Mouse (Mus musculus) testis, postnatal 14 days (tissue): ENCODE measurements around the gene Lrig1.
"Not testable (repeated sequence)": the region's sequence is repeated elsewhere in the genome, so short reads cannot be mapped to it uniquely, and the experiment has no call there.

Experiments used
- DNase-seq: peaks from one replicate; pipeline ENCODE4 v3.0.0; 2021; ENCODE audit warnings: low spot score

The Lrig1 gene

DNA sequence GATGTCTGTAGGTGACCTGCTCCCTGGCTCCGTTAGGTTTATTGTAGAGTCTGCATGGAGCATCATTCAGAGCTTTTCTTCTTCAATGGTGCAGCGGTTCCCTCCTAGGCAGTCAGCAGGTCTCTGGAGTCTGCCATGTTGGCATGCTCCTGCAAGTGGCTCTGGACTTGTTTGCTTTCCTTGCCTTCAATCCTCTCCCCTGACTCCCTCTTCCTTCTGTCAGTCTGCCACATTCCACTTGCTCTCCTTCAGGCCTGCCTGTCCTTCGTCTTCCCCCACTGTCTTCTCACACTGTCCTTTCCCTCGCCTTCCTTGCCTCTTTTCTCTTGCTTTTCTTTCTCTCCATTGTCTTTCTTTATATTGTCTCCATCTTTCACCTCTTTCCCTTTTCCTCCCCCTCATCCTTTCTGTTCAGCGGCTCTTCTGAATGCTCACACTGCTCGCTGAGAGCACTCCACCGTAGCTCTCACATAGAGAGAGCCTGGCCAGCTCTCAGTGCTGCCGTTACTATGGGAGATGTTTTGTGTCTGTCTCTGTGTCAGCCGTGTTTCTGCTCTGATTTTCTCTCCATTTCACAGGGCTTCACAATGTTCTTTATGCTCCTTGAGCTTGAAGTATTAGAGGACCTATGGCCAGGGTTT, 124.3 kb downstream of the Lrig1 start:
- no peak for DNase-seq

DNA sequence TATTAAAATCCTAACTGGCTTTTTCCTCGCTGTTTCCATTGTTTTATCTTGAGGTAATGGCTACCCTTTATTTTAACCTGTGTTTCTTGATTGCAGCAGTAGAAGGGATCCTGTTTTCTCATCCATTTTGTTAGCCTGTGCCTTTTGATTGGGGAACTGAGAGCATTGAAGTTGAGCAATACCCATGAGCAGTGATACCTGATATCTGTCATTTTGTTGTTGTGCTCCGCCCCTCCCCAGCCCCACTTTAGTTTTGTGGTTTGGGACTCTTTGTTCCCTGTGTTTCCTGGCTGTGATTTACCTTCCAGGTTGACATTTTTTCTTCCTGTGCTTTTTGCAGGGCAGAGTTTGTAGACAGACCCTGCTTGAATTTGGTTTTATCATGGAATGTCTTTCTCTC, 131.9 kb downstream of the Lrig1 start:
- no peak for DNase-seq

DNA sequence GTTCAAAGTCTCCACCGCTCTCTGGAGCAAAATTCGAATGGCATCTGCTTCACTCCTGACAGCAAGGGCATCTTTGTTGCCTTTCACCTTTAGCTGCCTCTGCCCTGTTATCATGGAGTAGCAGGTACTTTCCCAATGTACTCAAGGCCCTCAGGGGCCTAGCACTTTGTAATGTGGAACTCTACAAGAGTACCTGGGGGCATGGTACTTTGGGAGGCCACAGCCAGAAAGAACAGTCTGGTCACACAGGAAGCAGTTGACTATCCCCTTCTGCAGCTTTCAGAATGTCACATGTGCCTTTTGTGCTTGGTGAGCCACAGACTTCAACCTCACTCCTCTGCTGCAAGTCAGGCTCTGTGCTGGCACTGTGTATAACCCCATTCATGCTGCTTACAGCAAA, 134.2 kb downstream of the Lrig1 start:
- DNase-seq = no peak

DNA sequence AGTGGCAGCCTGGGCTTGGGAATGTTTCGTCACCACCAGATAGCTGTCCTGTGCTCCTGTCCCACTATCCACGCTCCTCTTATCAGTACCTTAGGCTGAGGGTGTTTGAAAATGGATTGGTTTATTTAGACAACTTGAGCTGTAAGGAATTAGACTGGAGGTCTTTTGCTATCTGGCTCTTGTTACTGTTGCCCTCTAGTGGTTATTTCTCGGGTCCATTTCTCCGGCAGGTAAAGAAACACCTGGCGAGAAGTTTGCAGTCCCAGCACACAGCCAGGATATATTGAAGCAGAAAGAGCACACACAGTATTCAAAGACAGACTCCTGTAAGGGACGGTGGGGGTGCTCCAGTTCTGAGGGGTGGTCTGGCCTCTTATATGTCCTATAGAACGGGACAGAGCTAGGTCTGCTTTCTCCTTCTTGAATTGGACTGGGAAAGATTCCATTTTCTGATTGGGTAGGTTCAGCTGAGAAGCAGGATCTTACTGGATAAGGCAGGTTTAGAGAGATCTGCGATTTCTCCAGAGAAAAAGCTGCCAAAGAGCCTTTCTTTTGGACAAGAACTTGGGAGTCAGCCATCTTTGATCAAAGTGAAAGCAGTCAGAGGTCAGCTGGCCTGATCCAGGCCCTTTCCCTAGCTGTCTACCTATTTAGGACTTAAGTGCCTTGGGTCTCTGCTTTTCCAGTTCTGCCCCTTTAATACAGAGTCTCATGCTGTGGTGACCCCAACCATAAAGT, 136.6 kb downstream of the Lrig1 start:
- no peak for DNase-seq

DNA sequence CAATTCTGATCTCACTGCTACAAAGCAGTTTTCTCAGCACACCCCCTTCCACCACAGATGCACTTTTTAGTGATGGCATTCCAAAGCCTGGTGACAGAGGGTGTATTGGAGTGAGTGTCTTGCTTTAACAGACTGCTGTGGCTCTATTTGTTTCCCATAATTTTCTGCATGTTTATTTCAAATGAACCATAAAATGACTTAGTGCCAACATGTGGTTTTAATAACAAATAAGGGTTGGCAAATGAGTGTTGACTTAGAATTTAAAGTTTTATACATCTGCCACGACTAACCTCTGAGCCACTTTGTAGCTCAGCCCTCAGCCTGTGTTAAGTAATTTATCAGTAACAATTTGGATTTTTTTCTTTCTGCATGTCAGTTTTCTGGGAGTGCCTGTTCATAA, 138.6 kb downstream of the Lrig1 start:
- DNase-seq = no peak

DNA sequence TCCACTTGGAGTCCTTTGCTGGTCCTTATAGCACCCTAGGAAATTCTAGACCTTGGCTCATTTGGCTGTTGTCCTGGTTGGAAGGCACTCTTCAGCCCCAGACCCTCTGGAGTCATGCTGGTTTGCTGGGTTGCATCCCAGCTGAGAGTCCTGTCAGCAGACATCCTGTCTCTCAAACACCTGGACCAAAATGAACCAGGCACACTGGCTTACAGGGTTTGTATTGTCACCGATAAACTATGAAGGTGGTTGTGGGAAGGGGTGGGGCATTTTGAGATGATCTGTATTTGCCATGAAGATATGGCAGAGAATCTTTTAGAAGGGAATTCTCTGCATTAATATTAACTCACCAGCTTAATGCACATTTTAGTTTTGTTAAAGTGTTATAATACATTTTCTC, 139.1 kb downstream of the Lrig1 start:
- no peak for DNase-seq

DNA sequence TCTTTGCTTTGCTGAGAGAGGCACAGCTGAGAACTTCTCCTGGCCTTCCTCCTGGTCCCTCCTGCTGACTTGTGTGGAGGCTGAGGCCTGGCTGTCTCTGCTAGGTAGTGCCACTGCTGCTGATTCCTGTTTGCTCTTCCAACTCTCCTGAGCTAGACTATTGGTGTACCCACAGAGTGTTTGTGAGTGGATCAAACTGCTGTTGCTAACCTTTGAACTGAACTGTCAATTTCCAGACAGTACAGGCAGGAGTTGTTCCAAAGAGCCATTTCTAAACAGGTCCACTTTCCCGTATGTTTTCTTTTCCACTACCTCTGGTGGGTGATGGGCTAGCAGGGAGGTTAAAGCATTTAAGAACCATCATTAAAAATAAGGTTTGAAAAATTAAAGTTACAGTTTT, 141.4 kb downstream of the Lrig1 start:
- DNase-seq = not testable (repeated sequence)
